In the genomic region with DNA sequence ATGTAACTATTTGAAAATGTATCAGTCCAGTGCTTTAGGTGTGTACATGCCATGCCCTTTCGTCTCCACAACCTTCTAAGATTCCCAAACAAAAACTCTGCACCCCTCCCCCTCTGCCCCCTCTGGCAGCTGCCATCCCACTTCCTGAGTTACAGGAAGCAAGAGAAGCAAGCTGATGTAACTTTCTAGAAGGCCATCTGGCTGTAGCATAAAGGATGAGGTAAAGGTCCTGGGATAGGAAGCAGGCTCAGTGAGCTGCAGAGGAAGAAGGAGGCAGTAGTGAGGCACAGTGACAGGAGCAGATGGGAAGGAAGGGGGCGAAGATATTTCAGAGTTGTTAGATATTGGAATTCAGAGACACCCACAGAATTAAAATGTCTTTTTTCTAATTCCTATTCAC, we compare ENCODE assay signal across 15 mouse cellular contexts. TPM values are rescaled to one million over a fixed set of nuclear protein-coding genes. Genes with fewer than 3 reads are reported as not detected.
DNase-seq lines count a peak whose midpoint lies in the region; ATAC-seq and TF ChIP-seq lines count a peak whose summit lies in the region.
"Had no signal": no experiment of that assay in that cellular context is flagged by ENCODE, and none has a peak within 500 bp of the region (broad histone marks: within the 10 kb centered on the region; RNA-seq: fewer than 3 reads in every experiment).

No protein-coding gene starts in this region.

- H3K27me3 ChIP-seq in liver, embryonic 14.5 days (ENCODE audit: control insufficient read depth, insufficient read depth, low read length), result no peaks in the 10 kb centered on the region
- H3K27me3 ChIP-seq in liver, embryonic 11.5 days (replicated peaks; ENCODE audit: control insufficient read depth, insufficient read depth, low read length), result no peaks in the 10 kb centered on the region
- no peaks in the 10 kb centered on the region for H3K27me3 ChIP-seq in embryonic facial prominence, embryonic 11.5 days (ENCODE audit: control insufficient read depth, insufficient read depth, low read length)
- H3K27me3 ChIP-seq in neural tube, embryonic 15.5 days (replicated peaks), result no peaks in the 10 kb centered on the region
- H3K27me3 ChIP-seq: heart, embryonic 15.5 days; hindbrain, embryonic 13.5 days; limb, embryonic 15.5 days had no signal

- no peaks in the 10 kb centered on the region for H3K36me3 ChIP-seq in liver, embryonic 14.5 days (replicated peaks; ENCODE audit: control insufficient read depth, insufficient read depth, low read depth)
- H3K36me3 ChIP-seq in liver, embryonic 11.5 days (ENCODE audit: control insufficient read depth, insufficient read depth, low read length), result no peaks in the 10 kb centered on the region
- no peaks in the 10 kb centered on the region for H3K36me3 ChIP-seq in ES-E14 (ENCODE audit: control insufficient read depth, insufficient read depth, low read length, poor library complexity, severe bottlenecking)
- H3K36me3 ChIP-seq in embryonic facial prominence, embryonic 11.5 days (replicated peaks; ENCODE audit: control insufficient read depth, insufficient read depth, low read depth, low read length), result no peaks in the 10 kb centered on the region
- no peaks in the 10 kb centered on the region for H3K36me3 ChIP-seq in neural tube, embryonic 15.5 days
- H3K36me3 ChIP-seq: heart, embryonic 15.5 days; hindbrain, embryonic 13.5 days; limb, embryonic 15.5 days had no signal

- no peak for TF ChIP-seq EP300 in liver, embryonic 14.5 days (IDR thresholded peaks at IDR 0.05; ENCODE audit: low read depth)

- 38% methylated on average over 2 of the region's 2 CpGs for WGBS in liver, embryonic 14.5 days (ENCODE audit: insufficient replicate concordance)
- 42% methylated on average over 2 of the region's 2 CpGs for WGBS in liver, embryonic 11.5 days
- 51% methylated on average over 2 of the region's 2 CpGs for WGBS in embryonic facial prominence, embryonic 11.5 days
- WGBS in neural tube, embryonic 15.5 days, result 75% methylated on average over 2 of the region's 2 CpGs

- H3K4me3 ChIP-seq in liver, embryonic 14.5 days (ENCODE audit: insufficient read depth in 1 of 2, low read depth in 2 of 2, low read length in 2 of 2), result no peak overlapping the region
- H3K4me3 ChIP-seq in liver, embryonic 11.5 days (ENCODE audit: low read depth, low read length), result no peak overlapping the region
- no peak overlapping the region for H3K4me3 ChIP-seq in ES-E14 (ENCODE audit: insufficient read depth in 1 of 2, low read depth in 1 of 2, low read length in 2 of 2, poor library complexity in 1 of 2, severe bottlenecking in 1 of 2)
- no peak overlapping the region for H3K4me3 ChIP-seq in embryonic facial prominence, embryonic 11.5 days (ENCODE audit: low read depth, low read length)
- no peak overlapping the region for H3K4me3 ChIP-seq in neural tube, embryonic 15.5 days (replicated peaks)
- H3K4me3 ChIP-seq: heart, embryonic 15.5 days; hindbrain, embryonic 13.5 days; limb, embryonic 15.5 days had no signal

- H3K27ac ChIP-seq in liver, embryonic 14.5 days, result no peak overlapping the region
- no peak overlapping the region for H3K27ac ChIP-seq in liver, embryonic 11.5 days (ENCODE audit: low read depth, low read length)
- H3K27ac ChIP-seq in ES-E14 (ENCODE audit: insufficient read depth, low read depth, low read length, poor library complexity, severe bottlenecking), result peak overlapping the region; percentile 47; the same call in 1 of the 2 replicates
- no peak overlapping the region for H3K27ac ChIP-seq in embryonic facial prominence, embryonic 11.5 days (replicated peaks; ENCODE audit: low read depth, low read length)
- no peak overlapping the region for H3K27ac ChIP-seq in neural tube, embryonic 15.5 days (replicated peaks)
- H3K27ac ChIP-seq: heart, embryonic 15.5 days; hindbrain, embryonic 13.5 days; limb, embryonic 15.5 days had no signal

- in situ Hi-C loops in ES-E14 (cut with MboI; ENCODE audit: low sequenced_read_pairs in 2 of 2, unreplicated experiment in 2 of 2), result no loop called here

- H3K4me2 ChIP-seq in liver, embryonic 14.5 days (ENCODE audit: low read depth), result no peak overlapping the region
- H3K4me2 ChIP-seq in liver, embryonic 11.5 days, result no peak overlapping the region
- H3K4me2 ChIP-seq in embryonic facial prominence, embryonic 11.5 days (ENCODE audit: low read depth, low read length), result no peak overlapping the region
- H3K4me2 ChIP-seq in neural tube, embryonic 15.5 days, result no peak overlapping the region
- H3K4me2 ChIP-seq: heart, embryonic 15.5 days; hindbrain, embryonic 13.5 days; limb, embryonic 15.5 days had no signal

- no peak for ATAC-seq in liver, embryonic 14.5 days (ENCODE audit: insufficient read depth)
- no peak for ATAC-seq in liver, embryonic 11.5 days (replicated peaks; ENCODE audit: low FRiP score)
- ATAC-seq in embryonic facial prominence, embryonic 11.5 days (replicated peaks; ENCODE audit: insufficient number of reproducible peaks, low FRiP score, low TSS enrichment, low read depth), result no peak
- no peak for ATAC-seq in neural tube, embryonic 15.5 days (ENCODE audit: low FRiP score)
- ATAC-seq: midbrain, embryonic 16.5 days had no signal

- 0 out of 2 replicates have a peak, but pooled peaks have one; percentile 4 for TF ChIP-seq CTCF in liver, embryonic 14.5 days (IDR thresholded peaks at IDR 0.05; ENCODE audit: low read depth)

- no peak for DNase-seq in liver, embryonic 14.5 days (ENCODE audit: low read depth in 3 of 3, low spot score in 3 of 3)
- DNase-seq in liver, embryonic 11.5 days (ENCODE audit: low spot score), result no peak
- DNase-seq in 416B (ENCODE audit: low read depth) (peak; percentile 40), ES-E14 (ENCODE audit: low read depth, low spot score) (no peak)
- DNase-seq in embryonic facial prominence, embryonic 11.5 days (ENCODE audit: low spot score), result peak; percentile 25
- no peak for DNase-seq in right cerebral cortex, postnatal 14 days
- DNase-seq in testis, postnatal 10 days (ENCODE audit: low spot score), result no peak
- DNase-seq: cerebellum, adult 11 months; kidney, adult 11 months; lung, postnatal 36 days had no signal

- H3K9me3 ChIP-seq in liver, embryonic 14.5 days (ENCODE audit: control insufficient read depth, low read length), result no peaks in the 10 kb centered on the region
- H3K9me3 ChIP-seq in liver, embryonic 11.5 days (ENCODE audit: control insufficient read depth, low read length), result no peaks in the 10 kb centered on the region
- H3K9me3 ChIP-seq in ES-E14 (ENCODE audit: control insufficient read depth, insufficient read depth, low read depth, low read length), result no peaks in the 10 kb centered on the region
- H3K9me3 ChIP-seq in embryonic facial prominence, embryonic 11.5 days (replicated peaks; ENCODE audit: control insufficient read depth, low read length), result no peaks in the 10 kb centered on the region
- no peaks in the 10 kb centered on the region for H3K9me3 ChIP-seq in neural tube, embryonic 15.5 days (replicated peaks)
- H3K9me3 ChIP-seq: heart, embryonic 15.5 days; hindbrain, embryonic 13.5 days; limb, embryonic 15.5 days had no signal

- H3K4me1 ChIP-seq in liver, embryonic 14.5 days (replicated peaks; ENCODE audit: control insufficient read depth in 2 of 2, insufficient read depth in 2 of 2, low read length in 1 of 2), result peaks cover 0 to 4% of the 10 kb centered on the region in 2 experiments; a peak in 2 of 4 replicates
- H3K4me1 ChIP-seq in liver, embryonic 11.5 days (replicated peaks; ENCODE audit: control insufficient read depth, insufficient read depth, low read length), result no peaks in the 10 kb centered on the region; the same call in none of the 2 replicates
- peaks cover 27 to 28% of the 10 kb centered on the region in 2 experiments for H3K4me1 ChIP-seq in ES-E14 (ENCODE audit: control insufficient read depth in 2 of 2, insufficient read depth in 2 of 2, low read length in 2 of 2, poor library complexity in 1 of 2)
- H3K4me1 ChIP-seq in embryonic facial prominence, embryonic 11.5 days (ENCODE audit: control insufficient read depth, insufficient read depth, low read length), result no peaks in the 10 kb centered on the region; the same call in 1 of the 2 replicates
- peaks cover 5% of the 10 kb centered on the region for H3K4me1 ChIP-seq in neural tube, embryonic 15.5 days

- H3K9ac ChIP-seq in liver, embryonic 14.5 days (replicated peaks), result no peak overlapping the region
- no peak overlapping the region for H3K9ac ChIP-seq in liver, embryonic 11.5 days (ENCODE audit: low read depth, low read length)
- no peak overlapping the region for H3K9ac ChIP-seq in ES-E14 (ENCODE audit: insufficient read depth, low read depth, low read length, poor library complexity, severe bottlenecking)
- H3K9ac ChIP-seq in embryonic facial prominence, embryonic 11.5 days (replicated peaks; ENCODE audit: low read length), result no peak overlapping the region
- H3K9ac ChIP-seq in neural tube, embryonic 15.5 days (replicated peaks), result no peak overlapping the region
- H3K9ac ChIP-seq: heart, embryonic 15.5 days; hindbrain, embryonic 13.5 days; limb, embryonic 15.5 days had no signal

TF ChIP-seq in ES-E14, 5 proteins besides CTCF, POLR2A, EP300 and RAD21:
- TF ChIP-seq MAFK (IDR thresholded peaks at IDR 0.05; ENCODE audit: insufficient read depth, low read depth, low read length) (no peak), ZC3H11A (IDR thresholded peaks at IDR 0.05; ENCODE audit: borderline replicate concordance, low read depth, low read length) (no peak), CHD2 (IDR thresholded peaks at IDR 0.05; ENCODE audit: low read depth, low read length) (no peak), HCFC1 (IDR thresholded peaks at IDR 0.05; ENCODE audit: borderline replicate concordance, insufficient read depth, low read length) (no peak), ZNF384 (IDR thresholded peaks at IDR 0.05; ENCODE audit: low read depth, low read length) (no peak)

RNA-seq across cellular contexts. Expression of gene Ywhaq, which starts 13.6 kb away (rescaled TPM):
- polyA plus RNA-seq in liver, embryonic 14.5 days (2012; rRNA removed), result 54.9 and 74.0 TPM in 2 replicates
- polyA plus RNA-seq in liver, embryonic 14.5 days (2014; fragmentation: Nextera tagmentation; extraction: Ambion mirVana), result 202 and 210 TPM in 2 replicates
- 521 and 564 TPM in 2 replicates for polyA plus RNA-seq in liver, embryonic 11.5 days (2014; fragmentation: Nextera tagmentation; extraction: Ambion mirVana)
- total RNA-seq in ES-E14 (2012; rRNA removed), result 407 and 596 TPM in 2 replicates
- polyA plus RNA-seq in embryonic facial prominence, embryonic 11.5 days (2014; fragmentation: Nextera tagmentation; extraction: Ambion mirVana), result 1,206 and 1,248 TPM in 2 replicates
- polyA plus RNA-seq in neural tube, embryonic 15.5 days (2015; fragmentation: Nextera tagmentation; extraction: Ambion mirVana), result 975 and 1,056 TPM in 2 replicates

RNA-seq across cellular contexts. Expression of gene Adam17, which starts 57.6 kb away (rescaled TPM):
- polyA plus RNA-seq in liver, embryonic 14.5 days (2012; rRNA removed), result 6.2 and 9.4 TPM in 2 replicates
- polyA plus RNA-seq in liver, embryonic 14.5 days (2014; fragmentation: Nextera tagmentation; extraction: Ambion mirVana), result 14.0 and 16.9 TPM in 2 replicates
- 35.6 and 40.3 TPM in 2 replicates for polyA plus RNA-seq in liver, embryonic 11.5 days (2014; fragmentation: Nextera tagmentation; extraction: Ambion mirVana)
- total RNA-seq in ES-E14 (2012; rRNA removed), result 56.7 and 77.3 TPM in 2 replicates
- 43.6 and 46.1 TPM in 2 replicates for polyA plus RNA-seq in embryonic facial prominence, embryonic 11.5 days (2014; fragmentation: Nextera tagmentation; extraction: Ambion mirVana)
- polyA plus RNA-seq in neural tube, embryonic 15.5 days (2015; fragmentation: Nextera tagmentation; extraction: Ambion mirVana), result 15.6 and 20.6 TPM in 2 replicates

Comparison
In these comparisons a context has a peak if more than half of its experiments do, and no peak if none do; other contexts are left out.
1. DNase-seq: peak in 416B (single experiment) and embryonic facial prominence, embryonic 11.5 days (single experiment); none in liver, embryonic 14.5 days (0 of 3), liver, embryonic 11.5 days (single experiment), ES-E14 (single experiment), right cerebral cortex, postnatal 14 days (single experiment) and testis, postnatal 10 days (single experiment).